Mouse (Mus musculus): ENCODE results near the gene Pus3.

Gene Pus3

GRCm38 (mm10) chr9:35558257-35559008, at the start of gene Pus3, which contains the start of gene Ddx25:
Gene Pus3, plus strand, starts transcription at chr9:35558595.
Gene Ddx25, minus strand, starts transcription at chr9:35558528.
- in situ Hi-C loops (cut with MboI, MseI): loop anchor here in 1 of 2 experiments (25.0 kb wide), 1 partner anchor 1679 kb away; no protein-coding TSS in a partner anchor

- in situ Hi-C loops (cut with MboI, MseI): no loop called here
These were observed 44.5 kb upstream of the Pus3 start for GRCm38 (mm10) chr9:35513900-35514299.

- in situ Hi-C loops (cut with MboI, MseI): no loop called here
These were observed 42.2 kb upstream of the Pus3 start for GRCm38 (mm10) chr9:35516182-35516581.

- in situ Hi-C loops (cut with MboI, MseI): no loop called here
These were observed 41.7 kb upstream of the Pus3 start for GRCm38 (mm10) chr9:35516711-35517110.

- in situ Hi-C loops (cut with MboI, MseI): no loop called here
These were observed 40.2 kb upstream of the Pus3 start, which contains the start of gene Gm1113 for GRCm38 (mm10) chr9:35518169-35518568. Gene Gm1113, minus strand, starts transcription at chr9:35518269.

- in situ Hi-C loops (cut with MboI, MseI): loop anchor here in 1 of 2 experiments (10.0 kb wide), 1 partner anchor 1016 kb away; no protein-coding TSS in a partner anchor
These were observed 37.6 kb upstream of the Pus3 start for GRCm38 (mm10) chr9:35520631-35521348.

- in situ Hi-C loops (cut with MboI, MseI): loop anchor here in 1 of 2 experiments (10.0 kb wide), 1 partner anchor 1017 kb away; no protein-coding TSS in a partner anchor
These were observed 36.2 kb upstream of the Pus3 start for GRCm38 (mm10) chr9:35522241-35522640.

- in situ Hi-C loops (cut with MboI, MseI): loop anchor here in 1 of 2 experiments (10.0 kb wide), 1 partner anchor 1018 kb away; no protein-coding TSS in a partner anchor
These were observed 35.4 kb upstream of the Pus3 start for GRCm38 (mm10) chr9:35522821-35523515.

- in situ Hi-C loops (cut with MboI, MseI): loop anchor here in 1 of 2 experiments (10.0 kb wide), 1 partner anchor 1019 kb away; no protein-coding TSS in a partner anchor
These were observed 34.9 kb upstream of the Pus3 start for GRCm38 (mm10) chr9:35523541-35523940.

- in situ Hi-C loops (cut with MboI, MseI): loop anchor here in 1 of 2 experiments (10.0 kb wide), 1 partner anchor 1019 kb away; no protein-coding TSS in a partner anchor
These were observed 34.4 kb upstream of the Pus3 start for GRCm38 (mm10) chr9:35523941-35524411.

- in situ Hi-C loops (cut with MboI, MseI): loop anchor here in 1 of 2 experiments (10.0 to 25.0 kb wide), 2 partner anchors 517 to 1024 kb away; no protein-coding TSS in a partner anchor
These were observed 29.3 kb upstream of the Pus3 start for GRCm38 (mm10) chr9:35529141-35529540.

- in situ Hi-C loops (cut with MboI, MseI): loop anchor here (5.0 to 25.0 kb wide), 5 partner anchors 117 to 1025 kb away; no protein-coding TSS in a partner anchor
These were observed 28.6 kb upstream of the Pus3 start for GRCm38 (mm10) chr9:35529796-35530195.

GRCm38 (mm10) chr9:35533266-35533665, 25.1 kb upstream of the Pus3 start:
- in situ Hi-C loops (cut with MboI, MseI): loop anchor here (5.0 to 25.0 kb wide), 4 partner anchors 121 to 521 kb away; no protein-coding TSS in a partner anchor

GRCm38 (mm10) chr9:35535110-35535509, 23.3 kb upstream of the Pus3 start:
- in situ Hi-C loops (cut with MboI, MseI): loop anchor here in 1 of 2 experiments (25.0 kb wide), 1 partner anchor 523 kb away; no protein-coding TSS in a partner anchor

GRCm38 (mm10) chr9:35535876-35536275, 22.5 kb upstream of the Pus3 start:
- in situ Hi-C loops (cut with MboI, MseI): loop anchor here in 1 of 2 experiments (25.0 kb wide), 1 partner anchor 524 kb away; no protein-coding TSS in a partner anchor

GRCm38 (mm10) chr9:35539001-35539750, 19.2 kb upstream of the Pus3 start:
- in situ Hi-C loops (cut with MboI, MseI): loop anchor here in 1 of 2 experiments (25.0 kb wide), 1 partner anchor 527 kb away; no protein-coding TSS in a partner anchor

- in situ Hi-C loops (cut with MboI, MseI): loop anchor here in 1 of 2 experiments (25.0 kb wide), 1 partner anchor 529 kb away; no protein-coding TSS in a partner anchor
These were observed 17.4 kb upstream of the Pus3 start for GRCm38 (mm10) chr9:35541024-35541423.

GRCm38 (mm10) chr9:35541488-35541887, 16.9 kb upstream of the Pus3 start:
- in situ Hi-C loops (cut with MboI, MseI): loop anchor here in 1 of 2 experiments (25.0 kb wide), 1 partner anchor 529 kb away; no protein-coding TSS in a partner anchor

- in situ Hi-C loops (cut with MboI, MseI): loop anchor here in 1 of 2 experiments (25.0 kb wide), 1 partner anchor 530 kb away; no protein-coding TSS in a partner anchor
These were observed 16.5 kb upstream of the Pus3 start for GRCm38 (mm10) chr9:35541941-35542340.

Data from T-helper 17 cell (primary cell).